ENCODE assay signal across 22 mouse cellular contexts in the genomic region with DNA sequence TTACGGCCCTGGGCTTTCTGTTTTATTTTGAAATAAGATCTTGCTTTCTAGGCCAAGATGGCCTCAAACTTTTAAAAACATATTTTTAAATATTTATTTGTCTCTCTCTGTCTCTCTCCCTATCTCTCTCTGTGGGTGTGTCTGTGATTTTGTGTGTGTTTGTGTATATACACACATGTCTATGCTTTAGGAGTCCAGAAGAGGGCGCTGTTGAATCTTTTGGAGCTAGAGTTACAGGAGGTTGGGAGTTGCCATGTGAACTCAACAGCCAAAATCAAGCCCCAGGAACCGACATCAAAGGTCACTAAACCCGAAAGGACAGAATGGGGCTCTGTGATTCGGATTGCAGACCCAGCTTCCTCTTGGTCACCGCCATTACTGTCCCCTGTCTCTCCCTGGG. TPM values are rescaled to one million over a fixed set of nuclear protein-coding genes. Genes with fewer than 3 reads are reported as not detected.
DNase-seq lines count a peak whose midpoint lies in the region; ATAC-seq and TF ChIP-seq lines count a peak whose summit lies in the region.
"Had no signal": no experiment of that assay in that cellular context is flagged by ENCODE, and none has a peak within 500 bp of the region (broad histone marks: within the 10 kb centered on the region; RNA-seq: fewer than 3 reads in every experiment).

No protein-coding gene starts in this region.

- H3K27ac ChIP-seq in liver, embryonic 14.5 days = no peak overlapping the region
- no peak overlapping the region for H3K27ac ChIP-seq in liver, embryonic 12.5 days
- H3K27ac ChIP-seq: embryonic facial prominence, embryonic 10.5 days; forebrain, embryonic 12.5 days; limb, embryonic 12.5 days; macrophage; midbrain, embryonic 10.5 days had no signal

- TF ChIP-seq EP300 in liver, embryonic 14.5 days (IDR thresholded peaks at IDR 0.05; ENCODE audit: low read depth) = no peak

- no peak overlapping the region for H3K4me3 ChIP-seq in liver, embryonic 14.5 days (ENCODE audit: insufficient read depth in 1 of 2, low read depth in 2 of 2, low read length in 2 of 2)
- no peak overlapping the region for H3K4me3 ChIP-seq in liver, embryonic 12.5 days
- H3K4me3 ChIP-seq: embryonic facial prominence, embryonic 10.5 days; forebrain, embryonic 12.5 days; limb, embryonic 12.5 days; midbrain, embryonic 10.5 days had no signal

- WGBS in liver, embryonic 14.5 days (ENCODE audit: insufficient replicate concordance) = 76% methylated on average over 6 of the region's 6 CpGs
- WGBS in liver, embryonic 12.5 days (ENCODE audit: insufficient replicate concordance) = 75% methylated on average over 6 of the region's 6 CpGs

- no peaks in the 10 kb centered on the region for H3K9me3 ChIP-seq in liver, embryonic 14.5 days (ENCODE audit: control insufficient read depth, low read length)
- no peaks in the 10 kb centered on the region for H3K9me3 ChIP-seq in liver, embryonic 12.5 days (replicated peaks)
- H3K9me3 ChIP-seq: embryonic facial prominence, embryonic 10.5 days; forebrain, embryonic 12.5 days; limb, embryonic 12.5 days; midbrain, embryonic 10.5 days had no signal

- peaks cover 26 to 45% of the 10 kb centered on the region in 2 experiments for H3K4me1 ChIP-seq in liver, embryonic 14.5 days (replicated peaks; ENCODE audit: control insufficient read depth in 2 of 2, insufficient read depth in 2 of 2, low read length in 1 of 2)
- peaks cover 81% of the 10 kb centered on the region for H3K4me1 ChIP-seq in liver, embryonic 12.5 days

- H3K27me3 ChIP-seq in liver, embryonic 14.5 days (ENCODE audit: control insufficient read depth, insufficient read depth, low read length) = no peaks in the 10 kb centered on the region
- no peaks in the 10 kb centered on the region for H3K27me3 ChIP-seq in liver, embryonic 12.5 days (replicated peaks)
- H3K27me3 ChIP-seq: Patski had no signal

- no peak overlapping the region for H3K9ac ChIP-seq in liver, embryonic 14.5 days (replicated peaks)
- H3K9ac ChIP-seq in liver, embryonic 12.5 days = no peak overlapping the region
- H3K9ac ChIP-seq: forebrain, embryonic 12.5 days; limb, embryonic 12.5 days had no signal

- no peaks in the 10 kb centered on the region for H3K36me3 ChIP-seq in liver, embryonic 14.5 days (replicated peaks; ENCODE audit: control insufficient read depth, insufficient read depth, low read depth)
- H3K36me3 ChIP-seq in liver, embryonic 12.5 days = peaks cover 2% of the 10 kb centered on the region; the same call in 1 of the 2 replicates
- H3K36me3 ChIP-seq: embryonic facial prominence, embryonic 10.5 days; forebrain, embryonic 12.5 days; limb, embryonic 12.5 days; midbrain, embryonic 10.5 days had no signal

- H3K4me2 ChIP-seq in liver, embryonic 14.5 days (ENCODE audit: low read depth) = no peak overlapping the region
- H3K4me2 ChIP-seq in liver, embryonic 12.5 days = no peak overlapping the region
- H3K4me2 ChIP-seq: forebrain, embryonic 12.5 days; limb, embryonic 12.5 days had no signal

- DNase-seq in liver, embryonic 14.5 days (ENCODE audit: low read depth in 3 of 3, low spot score in 3 of 3) = no peak
- peak; percentile 32 for DNase-seq in A20 (ENCODE audit: low read depth, low spot score)
- DNase-seq in ES-CJ7 (ENCODE audit: low read depth, low spot score) = peak; percentile 72
- DNase-seq in induced T-regulatory cell, adult 2 months (ENCODE audit: low read depth) = peak; percentile 34
- DNase-seq in adrenal gland, postnatal 36 days = no peak
- DNase-seq in thymus, postnatal 36 days = no peak
- DNase-seq: cerebellum, adult 8-10 months; gastrocnemius, postnatal 10 days; heart, adult 18-20 months; heart, postnatal 4 days; kidney, adult 8-10 months; layer of hippocampus, adult 9-11 months; thymus, postnatal 14 days had no signal

- ATAC-seq in liver, embryonic 14.5 days (ENCODE audit: insufficient read depth) = no peak
- ATAC-seq in liver, embryonic 12.5 days = no peak
- ATAC-seq: hindbrain, embryonic 16.5 days; Patski had no signal

- 0 out of 2 replicates have a peak, but pooled peaks have one; percentile 22 for TF ChIP-seq CTCF in liver, embryonic 14.5 days (IDR thresholded peaks at IDR 0.05; ENCODE audit: low read depth)

RNA-seq across cellular contexts. Expression of a gene that starts 7.5 kb away (rescaled TPM):
- polyA plus RNA-seq in liver, embryonic 14.5 days (2012; rRNA removed) = 0.03 and 0.04 TPM in 2 replicates
- not detected in 2 replicates for polyA plus RNA-seq in liver, embryonic 14.5 days (2014; fragmentation: Nextera tagmentation; extraction: Ambion mirVana)
- polyA plus RNA-seq in liver, embryonic 12.5 days (2016; fragmentation: Nextera tagmentation; extraction: Ambion mirVana) = 0.23 and 0.39 TPM in 2 replicates
- not detected for total RNA-seq in adrenal gland, postnatal 36 days (2021)
- total RNA-seq: midbrain, postnatal 0 days had no signal
- polyA plus RNA-seq: midbrain, postnatal 0 days; Patski had no signal

RNA-seq across cellular contexts. Expression of a gene that starts 28.2 kb away (rescaled TPM):
- 13.3 and 20.5 TPM in 2 replicates for polyA plus RNA-seq in liver, embryonic 14.5 days (2012; rRNA removed)
- polyA plus RNA-seq in liver, embryonic 14.5 days (2014; fragmentation: Nextera tagmentation; extraction: Ambion mirVana) = 12.4 and 15.6 TPM in 2 replicates
- 16.8 and 18.5 TPM in 2 replicates for polyA plus RNA-seq in liver, embryonic 12.5 days (2016; fragmentation: Nextera tagmentation; extraction: Ambion mirVana)
- 1 to 10 TPM; 3.0 to 7.6 TPM for total RNA-seq in adrenal gland, postnatal 36 days (2021)

RNA-seq across cellular contexts. Expression of a gene that starts 40.2 kb away (rescaled TPM):
- polyA plus RNA-seq in liver, embryonic 14.5 days (2012; rRNA removed) = 11.1 and 11.2 TPM in 2 replicates
- polyA plus RNA-seq in liver, embryonic 14.5 days (2014; fragmentation: Nextera tagmentation; extraction: Ambion mirVana) = 8.1 and 8.4 TPM in 2 replicates
- 15.1 and 15.3 TPM in 2 replicates for polyA plus RNA-seq in liver, embryonic 12.5 days (2016; fragmentation: Nextera tagmentation; extraction: Ambion mirVana)
- 10 to 100 TPM; 24.2 to 31.9 TPM for total RNA-seq in adrenal gland, postnatal 36 days (2021)

RNA-seq across cellular contexts. Expression of a gene that starts 56.6 kb away (rescaled TPM):
- 77.7 and 126 TPM in 2 replicates for polyA plus RNA-seq in liver, embryonic 14.5 days (2012; rRNA removed)
- 174 and 186 TPM in 2 replicates for polyA plus RNA-seq in liver, embryonic 14.5 days (2014; fragmentation: Nextera tagmentation; extraction: Ambion mirVana)
- polyA plus RNA-seq in liver, embryonic 12.5 days (2016; fragmentation: Nextera tagmentation; extraction: Ambion mirVana) = 220 and 223 TPM in 2 replicates
- total RNA-seq in adrenal gland, postnatal 36 days (2021) = 100 to 1,000 TPM; 193 to 228 TPM

Comparison
In these comparisons a context has a peak if more than half of its experiments do, and no peak if none do; other contexts are left out.
1. DNase-seq: peak in A20 (single experiment), ES-CJ7 (single experiment) and induced T-regulatory cell, adult 2 months (single experiment); none in liver, embryonic 14.5 days (0 of 3), adrenal gland, postnatal 36 days (0 of 2) and thymus, postnatal 36 days (0 of 2).